Mouse (Mus musculus) spleen, adult 2 months (tissue): Measurements from ENCODE around the gene Rad1.

Experiments used
- CTCF ChIP-seq: fragments of 200-500 bp; IDR thresholded peaks from 2 replicates; pipeline ENCODE4 v1.5.1; 2011; ENCODE audit warnings: mild to moderate bottlenecking, inconsistent platforms; ENCODE audit not compliant: insufficient read depth, insufficient read length, insufficient replicate concordance; ENCODE audit errors: extremely low read depth
- POLR2A ChIP-seq: fragments of 200-500 bp; IDR thresholded peaks from 2 replicates; pipeline ENCODE4 v1.6.1; 2011; ENCODE audit warnings: low read depth, low read length, inconsistent platforms

GRCm38 (mm10) chr15:10540271-10541088 is 54.7 kb downstream of the Rad1 start:
- TF ChIP-seq CTCF = no peak
- no peak for TF ChIP-seq POLR2A
